Mouse (Mus musculus) right cerebral cortex, adult 18-20 months (tissue): Measurements from ENCODE around the gene Sema7a.
A peak's percentile ranks its signal among the peaks of the same experiment; 100 is the strongest.

Source experiments
- DNase-seq: peaks from one replicate; pipeline ENCODE4 v3.0.0; 2022; ENCODE audit warnings: mixed read lengths

The Sema7a gene

DNA sequence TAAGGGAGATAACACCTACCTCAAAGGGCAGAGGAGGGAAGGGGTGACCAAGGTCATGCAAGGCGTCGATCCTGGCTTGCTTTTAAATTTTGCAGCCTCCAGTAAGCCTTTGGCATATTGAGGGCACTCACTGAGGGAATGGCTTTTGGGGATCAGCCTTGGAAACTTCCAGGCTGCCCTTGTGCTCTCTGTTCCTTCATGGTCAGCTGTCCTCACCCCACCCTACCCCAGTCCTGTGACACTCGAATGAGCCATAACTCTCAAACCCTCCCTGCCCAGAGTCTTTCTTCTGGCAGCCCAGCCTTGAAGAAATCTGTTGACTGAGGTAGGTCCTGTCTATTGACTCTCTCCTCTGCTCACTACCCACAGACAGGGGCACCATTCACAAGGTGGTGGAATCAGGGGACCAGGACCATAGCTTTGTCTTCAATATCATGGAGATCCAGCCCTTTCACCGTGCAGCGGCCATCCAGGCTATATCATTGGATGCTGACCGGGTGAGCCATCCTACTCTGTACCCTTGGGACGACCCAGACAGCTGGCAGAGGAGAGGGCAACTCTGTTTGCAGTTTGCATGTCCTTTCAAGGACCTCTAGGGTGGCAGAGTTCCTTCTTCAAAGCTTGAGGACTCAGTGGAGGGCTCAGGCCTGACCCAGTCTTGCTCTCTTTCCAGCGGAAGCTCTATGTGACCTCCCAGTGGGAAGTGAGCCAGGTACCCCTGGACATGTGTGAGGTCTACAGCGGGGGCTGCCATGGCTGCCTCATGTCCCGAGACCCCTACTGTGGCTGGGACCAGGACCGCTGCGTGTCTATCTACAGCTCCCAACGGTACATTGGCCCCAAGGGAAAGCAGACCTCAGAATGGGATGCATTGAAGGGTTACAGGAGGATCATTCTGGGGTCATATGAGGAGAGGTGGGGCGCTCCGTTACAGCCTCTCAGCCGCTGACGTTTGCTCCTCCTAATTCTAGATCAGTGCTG is 20.3 kb downstream of the Sema7a start:
- no peak for DNase-seq

DNA sequence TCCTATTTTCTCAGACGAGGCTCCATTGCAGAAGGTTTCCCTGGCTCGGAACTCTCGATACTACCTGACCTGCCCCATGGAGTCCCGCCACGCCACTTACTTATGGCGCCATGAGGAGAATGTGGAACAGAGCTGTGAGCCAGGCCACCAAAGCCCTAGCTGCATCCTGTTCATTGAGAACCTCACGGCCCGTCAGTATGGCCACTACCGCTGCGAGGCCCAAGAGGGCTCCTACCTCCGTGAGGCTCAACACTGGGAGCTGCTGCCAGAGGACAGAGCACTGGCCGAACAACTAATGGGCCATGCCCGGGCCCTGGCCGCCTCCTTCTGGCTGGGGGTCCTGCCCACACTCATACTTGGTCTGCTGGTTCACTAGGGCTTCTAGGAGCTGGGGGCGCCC is 21.3 kb downstream of the Sema7a start:
- no peak for DNase-seq

- no peak for DNase-seq
Measured at GRCm38 (mm10) chr9:57961863-57962778, 22.2 kb downstream of the Sema7a start.

- DNase-seq, result no peak
Measured at GRCm38 (mm10) chr9:57963249-57963997, 23.5 kb downstream of the Sema7a start.

GRCm38 (mm10) chr9:57963998-57964395 is 24.1 kb downstream of the Sema7a start:
- DNase-seq, result no peak

DNA sequence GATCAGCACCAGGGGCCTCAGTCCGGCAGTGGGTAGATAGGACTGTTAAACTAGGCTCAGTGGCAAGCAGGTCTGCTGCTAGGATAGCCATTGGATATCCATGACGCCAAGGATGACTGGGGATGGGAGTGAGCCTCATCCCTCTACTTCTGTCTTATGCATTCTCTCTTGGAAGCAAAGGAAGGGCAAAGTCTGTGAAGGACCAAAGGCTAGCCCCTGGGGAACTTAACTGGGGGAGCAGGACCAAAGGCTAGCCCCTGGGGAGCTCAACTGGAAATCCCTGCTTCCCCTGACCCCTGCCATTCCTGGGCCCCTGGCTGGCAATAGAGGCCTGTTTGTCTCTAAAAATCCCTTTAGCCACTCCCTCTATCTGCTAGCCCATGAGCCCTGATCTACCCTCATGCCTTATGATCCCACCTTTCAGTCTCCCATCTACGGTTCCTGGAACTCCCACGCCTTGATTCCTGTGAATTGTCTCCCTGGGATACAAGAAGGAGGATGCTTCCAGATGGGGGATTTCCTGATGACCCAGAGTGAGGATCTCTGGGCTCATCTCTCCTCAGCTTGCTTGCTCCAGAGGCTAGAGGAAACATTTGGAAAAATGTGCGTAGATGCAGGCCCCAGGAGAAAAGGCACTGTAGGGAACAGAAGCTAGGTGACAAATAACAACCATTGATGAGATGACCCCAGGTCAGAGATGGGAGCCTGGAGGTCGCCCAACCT is 24.8 kb downstream of the Sema7a start:
- DNase-seq, result no peak

DNA sequence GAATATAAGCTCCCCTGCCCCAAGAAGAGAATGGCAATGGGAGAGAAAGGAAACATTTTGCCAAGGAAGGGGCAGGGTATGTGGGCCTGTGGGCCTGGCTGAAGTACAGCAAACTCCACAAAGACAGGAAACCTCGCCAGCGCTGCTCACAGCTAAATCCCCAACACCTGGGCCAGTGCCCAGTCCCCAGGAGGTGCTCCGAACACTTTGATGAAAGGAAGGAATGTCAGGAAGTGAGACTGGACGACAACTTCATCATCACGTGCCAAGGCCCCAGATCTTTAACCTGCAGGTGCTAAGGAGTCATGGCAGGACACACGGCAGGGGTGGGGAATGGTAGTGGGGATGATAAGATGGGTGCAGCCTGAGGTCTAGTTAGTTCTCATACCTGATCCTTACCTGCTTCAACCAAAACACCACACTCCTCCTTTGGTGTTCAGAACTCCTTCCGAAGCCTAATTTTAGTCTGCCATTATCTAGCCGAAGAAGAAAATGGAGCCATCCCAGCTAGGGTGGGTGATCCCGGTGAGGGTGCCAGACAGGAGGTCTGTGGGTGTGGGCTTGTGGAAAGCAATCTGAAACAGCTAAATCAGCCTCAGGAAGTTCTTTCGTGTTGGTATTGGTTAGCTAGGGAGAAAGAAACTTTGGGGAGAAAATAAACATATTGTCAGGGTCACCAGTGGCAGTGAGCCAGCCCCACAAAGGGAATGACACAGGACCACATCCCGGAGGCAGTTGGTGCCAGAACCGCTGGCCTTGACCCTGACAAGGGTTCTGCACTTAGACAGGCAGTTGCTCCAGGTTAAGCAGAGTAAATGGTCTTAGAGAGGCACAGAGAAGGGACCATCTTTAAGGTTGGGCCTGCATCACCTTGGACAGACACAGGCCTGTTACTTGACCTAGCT is 25.6 kb downstream of the Sema7a start:
- DNase-seq, result peak; percentile 48

DNA sequence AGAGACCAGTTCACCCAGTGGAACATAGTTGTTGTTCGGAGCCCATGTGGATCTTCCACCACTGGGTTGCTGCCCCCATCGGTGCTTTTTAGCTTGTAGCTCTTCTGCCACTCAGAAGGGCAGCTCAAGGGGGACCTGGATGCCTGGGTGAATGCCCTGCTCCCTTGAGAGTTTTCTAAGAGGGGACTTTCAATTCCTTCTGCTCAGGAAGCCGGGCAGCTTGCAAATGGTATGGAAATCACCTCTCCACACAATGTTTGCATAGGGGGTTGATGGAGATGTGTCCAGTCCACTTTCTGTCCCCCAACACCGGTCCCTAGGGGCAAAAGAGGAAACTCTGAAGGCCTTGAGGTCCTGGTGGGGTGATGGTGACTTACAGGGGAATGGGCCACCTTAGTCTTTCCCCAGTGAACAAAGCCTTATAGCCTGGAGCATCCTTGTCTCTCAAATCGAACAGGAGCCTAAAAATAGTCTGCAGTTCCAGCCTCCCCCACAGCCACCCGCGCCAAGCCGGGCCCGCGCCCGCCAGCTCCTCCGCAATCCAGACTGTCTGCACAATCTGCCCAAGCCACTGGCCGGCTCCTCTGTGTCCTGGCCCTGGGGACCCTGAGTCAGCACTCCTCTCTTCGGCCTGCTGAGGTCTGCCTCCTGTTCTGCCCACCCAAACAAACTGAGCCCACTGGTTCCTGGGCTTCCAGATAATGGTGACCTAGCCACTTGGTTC is 27.5 kb downstream of the Sema7a start:
- peak; percentile 83 for DNase-seq

- no peak for DNase-seq
Measured at GRCm38 (mm10) chr9:57968166-57968771, 28.4 kb downstream of the Sema7a start.

DNA sequence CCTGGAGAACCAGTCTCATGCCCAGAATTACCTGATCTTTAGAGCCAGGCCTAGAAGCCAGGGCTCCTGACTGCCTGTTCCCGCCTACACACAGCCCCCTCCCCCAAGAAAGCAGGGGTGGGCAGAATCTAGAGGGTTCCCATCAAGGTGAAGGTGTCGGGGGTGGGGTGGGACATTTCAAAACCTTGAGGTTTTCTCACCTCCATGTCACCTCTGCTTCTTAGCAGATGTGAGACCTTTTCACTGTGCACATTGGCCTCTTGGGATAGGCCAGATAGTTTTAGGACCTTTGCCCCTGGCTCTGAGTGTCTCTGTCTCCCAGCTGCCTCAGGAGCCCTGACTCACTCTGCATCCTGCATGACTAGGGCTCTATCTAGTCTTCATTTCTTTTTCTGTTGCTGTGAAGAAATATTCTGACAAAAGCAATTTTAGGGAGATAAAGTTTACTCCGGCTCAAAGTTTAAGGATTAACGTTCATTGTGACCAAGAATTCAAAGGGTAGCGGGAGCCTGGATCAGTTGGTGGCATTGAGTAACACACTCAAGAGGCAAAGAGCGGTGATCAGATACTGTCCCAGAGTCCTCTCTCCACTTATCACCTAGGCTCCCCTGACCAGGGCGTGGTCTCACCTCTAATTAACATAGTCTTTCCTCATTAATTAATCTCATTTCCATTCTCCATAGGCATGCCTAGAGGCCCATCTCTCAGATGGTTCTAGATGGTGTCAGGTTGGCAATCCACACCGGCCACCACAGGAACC is 29.1 kb downstream of the Sema7a start:
- no peak for DNase-seq

GRCm38 (mm10) chr9:57969736-57970495 is 30.0 kb downstream of the Sema7a start:
- DNase-seq, result no peak

- no peak for DNase-seq
Measured at GRCm38 (mm10) chr9:57971413-57971812, 31.5 kb downstream of the Sema7a start.

DNA sequence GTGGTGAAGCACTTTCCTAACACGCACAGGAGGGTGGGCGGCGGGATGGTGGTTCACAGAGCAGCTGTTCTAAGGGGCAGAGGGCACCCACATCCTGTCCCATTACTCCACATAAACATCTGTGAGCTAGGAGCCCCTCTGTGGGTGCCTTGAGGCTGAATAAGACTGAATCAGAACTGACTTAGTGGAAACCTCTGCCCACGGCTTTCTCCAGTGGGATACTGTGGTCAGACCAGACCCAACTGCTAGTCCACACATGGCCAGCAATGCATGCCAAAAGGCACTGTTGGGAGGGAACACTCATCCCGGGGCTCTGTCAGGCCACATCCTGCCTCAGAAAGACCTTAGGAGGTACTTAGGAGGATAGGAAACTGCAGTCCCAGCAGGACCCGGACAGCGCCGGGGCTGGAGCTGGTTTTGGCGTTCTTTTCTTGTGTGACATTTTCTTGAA is 32.3 kb downstream of the Sema7a start:
- DNase-seq, result no peak

- no peak for DNase-seq
Measured at GRCm38 (mm10) chr9:57972776-57973439, 33.0 kb downstream of the Sema7a start.

DNA sequence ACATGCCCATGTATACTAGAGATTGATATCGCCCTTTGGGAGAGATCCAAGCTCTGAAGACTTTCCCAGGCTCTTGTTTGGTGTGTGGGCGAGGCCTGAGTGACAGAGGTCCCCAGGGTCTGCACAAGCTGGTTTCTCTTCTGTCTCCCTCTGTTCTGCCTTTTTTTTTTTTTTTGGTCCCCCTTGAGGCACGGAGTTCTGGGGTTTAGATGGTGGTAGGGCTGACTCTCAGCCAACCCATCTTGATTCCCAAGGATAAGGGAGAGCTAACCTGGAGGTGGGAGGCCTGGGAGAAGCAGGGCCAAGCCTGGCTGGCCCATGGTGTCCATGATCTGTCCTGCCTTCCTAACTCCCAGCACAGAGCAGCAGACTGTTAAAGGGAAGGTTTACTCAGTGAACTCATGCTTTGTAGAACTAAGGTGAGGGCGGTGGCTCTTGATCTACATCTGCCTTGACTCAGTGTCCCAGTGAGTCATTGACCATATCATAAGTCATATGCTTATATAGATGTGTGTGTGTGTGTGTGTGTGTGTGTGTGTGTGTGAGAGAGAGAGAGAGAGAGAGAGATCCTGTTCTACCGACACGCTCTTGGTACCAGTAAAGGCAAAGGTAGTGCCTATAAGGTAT is 33.6 kb downstream of the Sema7a start:
- DNase-seq, result no peak

GRCm38 (mm10) chr9:57974221-57974620 is 34.3 kb downstream of the Sema7a start:
- no peak for DNase-seq

DNA sequence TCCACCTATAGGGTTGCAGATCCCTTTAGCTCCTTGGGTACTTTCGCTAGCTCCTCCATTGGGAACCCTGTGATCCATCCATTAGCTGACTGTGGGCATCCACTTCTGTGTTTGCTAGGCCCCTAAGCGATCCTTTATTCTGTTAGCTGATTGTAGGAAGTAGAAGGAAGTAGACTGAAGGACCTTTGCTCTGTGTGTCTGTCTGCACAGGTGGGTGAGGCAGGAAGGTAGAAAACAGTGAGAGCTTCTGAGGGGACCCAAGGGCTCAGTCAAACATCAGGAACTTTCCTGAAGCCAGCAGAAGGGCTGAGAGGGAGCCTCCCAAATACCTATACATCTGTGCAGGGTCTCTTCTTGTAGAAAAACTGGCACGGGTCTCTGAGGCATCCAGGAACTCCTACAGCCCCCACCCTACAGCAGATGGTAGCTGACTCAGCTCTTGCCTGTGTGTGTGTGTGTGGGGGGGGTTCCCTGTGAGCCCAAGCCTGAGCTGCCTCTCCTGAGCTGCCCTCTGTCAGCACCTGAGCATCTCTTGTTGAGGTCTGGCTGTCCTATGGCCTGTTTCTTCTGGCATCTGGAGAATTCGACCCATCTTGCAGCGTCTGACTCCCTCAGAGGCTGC is 35.4 kb downstream of the Sema7a start:
- DNase-seq, result peak; percentile 63
